Mouse (Mus musculus): ENCODE data around the gene Lrrc14b.

GRCm38 (mm10) chr13:74362218-74362617 is 1.6 kb downstream of the Lrrc14b start:
- TF ChIP-seq CTCF (IDR thresholded peaks at IDR 0.05; ENCODE audit: low read depth, low read length) (no peak), TAL1 (conservative IDR thresholded peaks at IDR 0.05; ENCODE audit: low read depth, low read length) (no peak), POLR2AphosphoS5 (IDR thresholded peaks at IDR 0.05; ENCODE audit: insufficient replicate concordance, low read depth, low read length) (no peak)
